Mouse (Mus musculus) adrenal gland, adult 8-10 months (tissue): ENCODE measurements around the gene Idua. TPM values are rescaled to one million over a fixed set of nuclear protein-coding genes. Genes with fewer than 3 reads are reported as not detected.
"Not testable (repeated sequence)": the region's sequence is repeated elsewhere in the genome, so short reads cannot be mapped to it uniquely, and the experiment has no call there.

ENCODE experiments used
- DNase-seq: peaks from one replicate; pipeline ENCODE4 v3.0.0; 2022
- total RNA-seq, 4 experiments: library from RNA; stranded (reverse); gene quantifications; 2 replicates each; pipeline ENCODE4 v1.2.4; 2022

Gene Idua
- total RNA-seq = 10 to 100 TPM; 17.5 to 31.1 (median 22.6) TPM

DNA sequence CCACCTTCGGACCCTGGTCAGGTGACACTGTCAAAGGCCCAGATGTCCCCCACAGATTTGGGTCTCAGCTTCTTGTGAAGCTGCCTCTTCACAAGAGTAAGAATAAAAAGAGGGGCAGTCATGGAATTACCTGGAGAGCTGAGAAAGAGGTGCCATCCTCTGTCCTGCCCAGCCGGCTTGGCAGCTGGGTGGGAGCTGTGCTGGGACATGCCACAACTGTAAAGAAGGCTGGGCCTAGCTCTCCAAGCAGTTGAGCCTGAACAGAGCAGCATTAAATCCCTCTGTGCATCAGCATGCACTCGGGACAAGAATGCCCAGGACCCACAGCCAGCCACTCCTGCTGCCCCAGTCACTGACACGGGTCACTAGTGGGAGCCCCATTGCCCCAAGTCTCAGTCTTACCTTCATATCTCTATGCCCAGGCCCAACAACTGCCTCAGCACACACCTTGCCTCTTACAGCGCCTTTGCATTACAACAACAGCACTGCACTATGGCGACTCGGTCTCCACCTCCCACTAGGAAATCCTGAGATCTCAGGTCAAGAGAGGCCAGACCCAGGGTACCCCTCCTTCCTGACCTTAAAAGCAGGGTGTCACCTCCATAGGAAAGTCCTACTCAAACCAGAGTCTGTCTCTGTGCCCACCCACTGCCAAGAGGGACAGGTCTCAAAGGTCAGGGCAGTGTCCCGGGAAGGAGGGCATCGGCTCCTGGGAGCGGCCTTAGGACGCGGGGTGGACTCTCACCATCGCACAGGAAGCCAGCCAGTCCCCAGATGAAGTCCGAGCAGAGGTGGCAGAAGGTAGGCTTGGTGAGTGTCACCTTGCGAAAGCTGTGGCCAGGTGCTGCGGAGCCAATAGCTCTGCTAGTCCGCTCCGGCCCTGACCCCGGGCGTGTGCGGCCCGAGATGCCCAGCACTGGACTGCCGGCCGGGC lies at the start of gene Idua:
Gene Idua (plus strand): TSS at position 634 of the 934 bp plus-strand sequence.
- DNase-seq = no peak

DNA sequence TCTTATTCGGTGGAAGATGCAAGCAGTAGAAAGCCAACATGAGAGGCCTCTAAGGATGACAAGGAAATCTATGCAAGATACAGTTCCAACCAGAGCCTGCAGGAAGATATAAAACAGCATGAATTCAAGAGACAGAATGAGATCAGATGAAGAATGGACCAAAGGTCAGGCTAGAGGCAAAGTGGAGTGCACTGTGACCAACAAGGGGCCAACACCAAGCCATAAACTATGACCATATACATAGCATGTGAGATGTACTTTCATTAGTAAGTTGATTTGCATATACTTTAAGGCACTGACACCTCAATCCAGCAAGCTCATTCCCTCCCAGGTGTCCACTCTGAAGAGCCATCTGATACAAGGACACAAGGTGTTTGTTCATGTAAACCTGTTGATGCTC lies 49.7 kb upstream of the Idua start:
- no peak for DNase-seq

DNA sequence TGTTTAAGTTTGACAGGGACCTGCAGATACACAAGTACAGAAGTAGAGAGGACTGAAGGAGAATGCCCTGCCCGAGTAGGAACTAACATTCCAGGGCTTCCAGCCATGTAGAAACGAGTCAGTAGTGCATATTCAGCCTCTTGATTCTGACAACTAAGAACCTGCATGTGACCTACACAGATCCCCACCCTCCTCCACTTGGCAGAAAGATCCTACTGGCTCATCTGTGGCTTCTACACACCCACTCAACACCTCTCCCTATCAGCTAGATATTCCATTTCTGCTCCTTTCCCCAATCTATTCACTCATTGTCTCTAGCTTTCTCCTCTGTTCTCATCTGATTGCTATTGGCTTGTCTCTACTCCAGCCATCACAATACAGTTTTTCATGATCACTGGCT lies 38.3 kb upstream of the Idua start:
- DNase-seq = no peak

DNA sequence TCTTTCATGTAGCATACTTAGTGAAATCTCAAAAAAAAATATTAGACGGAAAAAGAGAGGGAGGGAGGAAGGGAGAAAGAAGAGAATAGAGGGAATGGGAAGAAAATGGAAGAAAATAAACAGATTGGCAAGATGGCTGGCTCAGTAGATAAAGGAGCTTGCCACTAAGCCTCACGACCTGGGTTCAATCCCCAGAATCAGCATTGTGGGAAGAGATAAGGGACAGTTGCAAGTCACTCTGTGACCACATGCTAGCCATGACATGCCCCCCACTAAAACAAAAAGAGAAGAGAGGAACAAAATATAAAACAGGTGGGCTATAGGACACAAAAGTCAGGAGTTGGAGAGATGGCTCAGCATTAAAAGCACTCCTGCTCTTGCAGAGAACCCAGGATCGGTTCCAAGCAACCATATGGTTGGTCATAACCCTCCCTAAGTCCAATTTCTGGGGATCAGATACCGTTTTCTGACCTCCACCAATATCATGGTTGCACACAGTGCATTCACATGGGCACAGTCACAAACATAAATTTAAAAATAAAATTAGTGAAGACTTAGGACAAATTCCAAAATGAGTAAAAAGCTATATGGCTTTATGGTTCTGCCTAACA lies 34.0 kb upstream of the Idua start:
- DNase-seq = no peak

DNA sequence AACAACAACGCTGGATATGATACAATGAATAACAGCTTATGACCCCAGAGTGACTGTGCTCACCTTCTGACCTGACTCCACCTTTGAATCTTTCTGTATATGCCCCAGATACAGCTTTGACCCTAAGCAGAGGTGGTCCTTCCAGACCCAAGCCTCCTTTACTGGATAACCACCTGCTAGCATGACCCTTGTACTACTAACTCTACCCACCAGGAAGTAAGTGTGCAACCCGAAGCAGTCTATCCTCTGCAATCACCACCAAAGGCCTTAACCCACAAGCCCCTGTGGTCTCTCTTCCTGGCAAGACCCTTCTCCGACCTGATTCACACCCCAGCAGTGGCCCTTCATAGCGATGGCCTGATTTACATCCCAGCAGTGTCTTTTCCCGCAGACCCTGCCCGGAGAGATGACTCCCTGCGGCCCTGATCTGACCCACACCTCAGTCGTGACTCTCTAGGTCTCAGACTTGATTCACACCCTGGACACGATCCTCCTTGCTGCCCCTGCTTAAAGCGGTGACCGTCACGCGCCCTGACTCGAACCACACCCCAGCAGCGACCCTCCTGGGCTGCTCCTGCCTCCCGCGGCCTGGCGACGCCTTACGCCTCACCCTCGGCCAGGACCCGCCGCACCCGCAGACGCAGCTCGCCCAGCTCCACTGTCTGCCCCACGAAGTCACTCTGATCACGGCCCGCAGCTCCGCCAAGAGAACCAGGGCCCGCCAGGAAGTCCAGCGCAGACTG lies 31.1 kb upstream of the Idua start:
- DNase-seq = no peak

DNA sequence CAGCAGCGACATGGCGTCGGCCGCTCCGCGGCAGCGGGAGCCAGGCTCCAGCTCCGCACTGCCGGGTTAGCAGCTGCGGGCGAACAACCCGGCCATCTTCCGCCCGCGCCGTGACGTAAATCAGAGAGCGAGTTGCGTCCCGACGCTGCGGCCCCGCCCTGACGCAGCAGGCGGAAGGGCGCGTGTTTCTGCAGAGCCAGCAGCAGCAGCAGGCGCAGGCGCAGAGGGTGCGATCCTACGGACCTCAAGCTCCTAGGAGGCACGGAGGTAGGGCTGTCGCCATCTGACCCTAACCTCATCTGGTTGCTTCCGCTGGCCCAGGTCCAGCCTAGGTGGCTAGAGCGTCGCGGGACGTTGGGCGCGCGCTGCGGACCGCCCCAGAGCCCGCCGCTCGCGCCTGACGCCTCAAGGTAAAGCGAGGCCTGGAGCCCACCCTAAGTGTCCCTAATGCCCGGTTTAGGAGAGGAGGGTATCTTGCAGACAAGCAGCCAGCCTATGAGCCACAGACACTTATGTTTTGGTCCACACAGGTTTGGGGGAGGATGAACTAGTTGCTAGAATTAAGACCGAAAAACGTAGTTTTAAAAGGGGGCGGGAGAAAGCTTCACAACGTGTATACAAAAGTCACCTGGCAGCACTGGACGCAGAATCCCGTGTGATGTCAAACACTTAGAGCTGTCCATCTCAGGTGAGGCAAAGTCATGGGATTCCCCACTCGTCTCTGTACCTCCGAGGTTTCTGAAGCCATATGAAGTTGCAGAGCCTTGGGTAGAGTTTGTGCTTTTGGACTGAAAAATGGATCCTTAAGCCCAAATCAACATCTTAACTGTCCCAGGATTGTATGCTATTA lies 30.3 kb upstream of the Idua start, which contains the start of the genes Gak and Tmem175:
Gene Gak (minus strand): TSS at position 122 of the 850 bp plus-strand sequence.
Gene Tmem175 (plus strand): TSS at position 137 of the 850 bp plus-strand sequence.
- DNase-seq = peak; percentile 89

DNA sequence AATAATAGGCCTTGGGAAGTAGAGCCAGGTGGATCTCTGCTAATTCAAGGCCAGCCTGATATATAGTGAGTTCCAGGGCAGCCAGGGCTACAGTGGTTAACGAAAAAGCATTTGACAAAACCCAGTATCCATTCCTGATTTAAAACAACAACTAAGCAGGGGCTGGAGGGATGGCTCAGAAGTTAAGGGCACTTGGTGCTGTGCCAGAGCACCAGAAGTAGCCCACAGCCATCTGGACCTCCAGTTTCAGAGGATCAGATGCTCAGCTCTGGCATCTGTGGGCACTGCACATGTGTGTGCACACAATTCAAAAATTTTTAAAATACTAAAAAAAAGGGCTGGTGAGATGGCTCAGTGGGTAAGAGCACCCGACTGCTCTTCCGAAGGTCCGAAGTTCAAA lies 26.5 kb upstream of the Idua start:
- DNase-seq = no peak

DNA sequence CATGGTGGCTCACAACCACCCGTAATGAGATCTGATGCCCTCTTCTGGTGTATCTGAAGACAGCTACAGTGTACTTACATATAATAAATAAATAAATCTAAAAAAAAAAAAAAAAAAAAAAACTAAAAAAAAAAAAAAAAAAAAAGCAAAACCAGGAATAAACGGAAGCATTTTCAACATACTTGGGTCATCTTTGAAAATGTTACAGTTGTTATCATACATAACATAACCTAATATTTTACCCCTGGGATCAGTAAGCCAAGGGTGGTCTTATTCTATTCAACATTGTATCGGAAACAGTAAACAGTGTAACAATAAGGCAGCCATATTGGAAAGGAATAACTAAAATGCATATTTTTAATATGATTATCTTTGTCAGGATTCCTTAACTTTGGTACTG lies 26.0 kb upstream of the Idua start:
- DNase-seq = not testable (repeated sequence)

DNA sequence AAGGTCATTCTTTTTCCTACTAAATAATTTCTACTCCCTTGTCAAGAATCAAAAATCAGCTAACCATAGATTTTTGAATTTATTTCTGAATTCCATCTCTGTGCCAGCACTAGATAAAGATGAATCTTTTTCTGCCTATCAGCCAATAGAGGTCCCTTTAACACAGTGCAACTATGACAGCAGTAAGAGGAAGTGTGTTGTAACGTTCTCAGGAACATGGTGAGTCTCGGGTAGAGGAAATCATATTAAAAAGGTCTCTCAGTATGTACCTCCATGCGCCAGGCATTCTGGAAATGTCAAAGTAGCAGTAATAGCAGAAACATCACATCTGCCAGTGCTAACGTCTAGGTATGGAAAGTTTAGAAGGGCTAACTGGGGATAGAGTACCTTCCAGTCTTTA lies 24.0 kb upstream of the Idua start:
- no peak for DNase-seq

DNA sequence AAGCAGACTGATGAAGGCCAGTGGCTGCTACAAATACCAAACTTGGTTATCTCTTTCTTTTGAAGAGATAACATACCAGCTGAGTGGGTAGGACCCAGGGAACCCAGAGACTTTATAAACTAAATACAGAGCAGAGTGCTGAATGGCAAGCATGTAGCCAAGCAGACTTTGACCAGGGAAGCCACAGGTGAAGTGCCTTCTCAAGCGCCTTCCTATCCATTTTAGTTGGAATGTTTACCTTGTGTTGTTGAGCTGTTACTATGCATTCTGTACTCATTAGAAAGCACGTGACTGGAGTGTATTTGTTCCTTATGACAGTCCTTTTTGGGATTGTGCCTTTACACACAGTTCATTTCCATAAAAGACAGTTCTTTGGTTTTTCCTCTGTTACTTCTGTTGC lies 16.5 kb upstream of the Idua start:
- no peak for DNase-seq

DNA sequence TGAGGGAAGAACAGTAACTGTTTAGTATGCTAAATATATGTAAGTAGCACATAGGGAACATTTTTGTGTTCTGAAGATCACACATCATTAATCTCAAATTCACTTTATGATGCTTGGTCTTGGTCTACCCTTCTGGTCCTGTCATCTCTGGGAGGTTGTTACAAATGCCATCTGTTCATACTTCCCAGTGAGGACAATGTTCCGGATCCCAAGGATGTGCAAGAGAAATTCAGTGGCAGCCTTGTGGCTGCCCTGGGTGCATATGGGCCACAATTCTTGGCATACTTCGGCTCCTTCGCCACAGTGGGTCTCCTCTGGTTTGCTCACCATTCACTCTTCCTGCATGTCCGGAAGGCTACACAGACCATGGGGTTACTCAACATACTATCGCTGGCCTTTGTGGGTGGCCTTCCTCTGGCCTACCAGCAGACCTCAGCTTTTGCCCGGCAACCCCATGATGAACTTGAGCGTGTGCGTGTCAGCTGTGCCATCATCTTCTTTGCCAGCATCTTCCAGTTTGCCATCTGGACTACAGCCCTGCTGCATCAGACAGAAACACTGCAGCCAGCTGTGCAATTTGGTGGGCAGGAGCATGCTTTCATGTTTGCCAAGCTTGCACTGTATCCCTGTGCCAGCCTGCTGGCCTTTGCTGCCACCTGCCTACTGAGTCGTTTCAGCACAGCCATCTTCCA lies 14.3 kb upstream of the Idua start:
- DNase-seq = no peak

DNA sequence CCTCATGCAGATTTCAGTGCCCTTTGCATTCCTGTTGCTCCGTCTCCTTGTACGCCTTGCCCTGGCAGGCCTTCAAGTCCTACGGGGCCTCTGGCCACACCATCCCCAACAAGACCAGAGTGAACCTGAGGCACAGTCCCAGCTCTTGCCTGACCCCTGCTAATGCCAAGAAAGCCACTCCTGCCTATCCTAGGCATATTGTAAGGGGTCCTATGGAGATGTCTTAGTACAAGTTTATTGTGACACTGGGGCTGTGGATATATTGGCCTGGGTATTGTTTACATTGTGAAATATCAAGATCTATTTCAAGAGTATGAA lies 13.8 kb upstream of the Idua start:
- no peak for DNase-seq

DNA sequence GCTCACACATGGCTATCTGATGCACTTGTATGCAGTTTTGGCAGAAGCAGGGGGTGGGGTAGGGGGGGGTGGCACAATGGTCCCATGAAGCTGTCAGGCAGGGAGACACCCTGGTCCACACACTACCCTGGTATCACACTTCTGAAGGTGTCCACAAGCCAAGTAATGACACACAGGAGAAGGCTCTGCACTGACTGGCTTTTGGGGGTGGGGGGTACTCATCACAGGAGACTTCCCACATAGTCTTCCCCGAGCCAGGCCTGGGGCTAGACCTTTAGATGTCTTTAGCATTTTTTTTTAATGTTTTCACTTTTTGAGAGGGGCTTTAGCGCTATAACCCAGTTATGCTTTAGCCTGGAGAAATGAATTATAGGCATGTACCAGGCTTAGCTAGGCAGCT lies 12.8 kb upstream of the Idua start:
- no peak for DNase-seq

DNA sequence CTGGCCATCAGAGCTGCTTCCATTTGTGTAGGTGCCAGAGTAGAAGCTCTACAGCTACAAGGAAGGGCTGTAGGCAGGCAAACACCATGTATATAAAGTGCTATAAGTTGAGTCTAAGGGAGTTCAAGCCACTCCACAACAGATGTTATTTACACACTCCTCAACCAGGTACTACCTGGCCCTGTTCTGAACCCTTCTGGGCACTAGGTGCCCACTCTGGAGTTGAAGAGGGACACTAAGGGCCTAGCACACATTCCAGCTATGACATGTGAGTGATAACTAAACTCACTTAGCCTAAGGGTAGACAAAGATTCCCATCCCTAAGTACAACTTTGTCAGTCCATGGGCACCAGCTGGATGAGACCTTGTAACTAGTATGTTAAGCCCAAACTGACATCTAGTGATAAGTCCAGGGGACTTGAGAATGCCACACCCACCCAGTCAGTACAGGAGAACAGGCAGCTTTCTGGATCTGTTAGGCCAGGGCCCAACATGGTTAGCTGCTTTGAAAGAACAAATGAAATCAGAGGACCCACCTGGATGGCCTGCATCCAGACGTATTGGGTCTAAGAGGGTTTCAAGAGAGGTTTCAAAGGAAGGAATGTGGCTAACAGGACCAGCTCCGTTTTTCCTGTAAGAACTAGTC lies 12.2 kb upstream of the Idua start:
- DNase-seq = no peak

DNA sequence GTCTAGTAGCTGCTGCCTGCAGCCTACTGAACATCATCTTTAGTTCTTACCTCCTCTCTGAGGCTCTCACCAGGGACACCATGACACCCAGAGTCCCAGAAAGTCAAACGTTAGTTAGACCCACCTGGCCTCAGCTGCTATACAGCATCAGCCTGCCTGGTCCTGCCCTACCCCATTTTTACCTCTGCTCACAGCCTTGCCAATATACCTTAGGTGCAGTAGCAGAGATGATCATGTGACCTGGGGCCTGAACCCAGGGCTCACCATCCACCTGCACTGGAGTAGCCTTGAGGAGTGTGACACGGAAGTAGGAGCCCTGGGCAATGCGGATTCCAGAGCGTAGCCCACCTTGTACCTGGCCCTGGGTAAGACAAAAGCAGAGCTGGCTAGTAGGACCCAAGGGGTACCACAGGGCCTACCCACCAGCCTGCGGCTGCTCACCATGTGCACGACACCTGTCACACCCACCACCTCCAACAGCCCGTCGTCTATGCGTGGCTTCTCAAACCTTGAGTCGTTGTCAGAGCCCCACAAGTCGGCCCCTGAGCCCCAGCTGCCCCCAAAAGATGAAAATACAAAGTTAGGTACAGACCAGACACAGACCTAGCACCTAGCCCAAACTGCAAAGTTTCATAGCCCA lies 11.1 kb upstream of the Idua start:
- DNase-seq = no peak

DNA sequence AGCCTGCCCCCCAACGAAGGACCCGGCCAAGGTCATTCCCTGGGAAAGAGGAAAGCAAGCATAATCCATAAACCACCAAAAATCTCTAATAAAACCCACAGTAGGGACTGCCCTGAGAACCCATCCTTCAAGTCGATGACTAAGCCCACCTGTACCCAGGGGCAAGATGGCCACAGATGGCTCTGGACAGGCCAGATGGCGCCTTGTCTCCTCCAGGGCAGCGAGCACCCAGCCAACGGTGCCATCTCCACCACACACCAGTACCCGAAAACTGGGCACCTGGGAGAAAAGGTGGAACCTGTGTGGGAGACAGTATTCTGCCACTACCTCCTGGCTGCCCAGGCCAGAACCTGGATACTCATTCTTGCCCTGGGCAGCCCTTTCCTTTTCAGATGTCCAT lies 9.8 kb upstream of the Idua start:
- no peak for DNase-seq

DNA sequence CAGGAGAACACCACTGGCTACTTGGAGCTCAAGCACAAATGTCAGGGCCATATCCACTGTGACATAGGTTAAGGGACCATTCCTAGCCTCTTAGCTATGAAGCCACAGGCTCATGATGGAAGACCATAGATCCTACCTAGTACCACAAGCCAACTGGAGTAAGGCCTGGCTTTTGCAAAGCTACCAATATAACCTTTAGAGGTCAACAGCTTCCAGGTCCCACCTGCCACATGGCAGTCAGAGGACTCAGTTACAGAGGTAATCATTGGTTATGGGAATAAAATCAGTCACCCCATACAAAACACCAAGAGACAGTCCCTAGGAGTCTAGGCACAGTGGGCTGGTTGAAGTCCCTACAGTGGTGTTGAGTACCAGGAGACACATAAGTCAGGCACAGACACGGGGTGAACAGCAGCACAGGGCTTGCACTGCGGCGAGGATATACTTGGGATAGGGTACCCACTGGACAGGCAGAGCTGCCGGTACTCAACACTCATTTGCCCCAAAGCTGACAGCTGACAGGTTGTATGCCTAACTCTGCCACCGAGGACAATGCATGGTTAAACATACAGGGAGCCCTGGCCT lies 8.9 kb upstream of the Idua start:
- no peak for DNase-seq

DNA sequence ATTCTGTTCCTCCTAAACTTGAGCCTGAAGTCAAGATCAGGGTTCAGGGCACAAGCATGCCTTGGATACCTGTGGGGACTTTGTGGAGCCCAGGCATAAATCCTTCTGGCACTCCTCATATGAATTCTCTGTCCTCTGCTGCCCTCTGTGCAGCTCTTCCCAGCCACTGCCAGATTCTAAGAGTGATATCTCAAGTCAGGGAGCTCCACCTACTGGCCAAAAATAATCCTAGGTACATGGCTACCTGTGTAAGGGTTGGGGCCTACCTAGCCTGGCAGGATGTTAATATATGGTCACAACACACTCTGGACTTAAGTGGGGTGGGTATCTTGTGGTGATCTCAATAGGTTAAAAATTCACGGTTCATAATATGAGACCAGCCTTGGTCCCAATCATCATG lies 8.3 kb upstream of the Idua start:
- no peak for DNase-seq

DNA sequence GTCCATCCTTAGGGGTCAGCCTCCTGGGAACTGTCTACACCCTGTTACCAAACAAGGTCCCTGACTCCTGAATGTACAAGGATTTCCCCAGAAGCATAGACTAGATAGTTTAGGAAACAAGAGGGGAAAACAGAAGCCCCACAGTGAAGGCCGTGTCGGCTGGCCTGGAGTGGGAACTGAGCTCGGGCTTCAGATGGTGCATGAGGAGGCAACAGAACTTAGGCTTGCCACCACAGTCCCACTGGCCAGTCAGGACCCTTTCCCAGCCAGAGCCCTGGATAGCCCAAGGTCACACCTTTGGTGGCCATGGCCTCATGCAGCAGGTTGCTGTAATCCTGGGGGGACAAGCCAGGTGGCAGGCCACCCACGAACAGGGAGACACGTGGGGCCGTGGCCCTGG lies 6.8 kb upstream of the Idua start:
- DNase-seq = no peak

DNA sequence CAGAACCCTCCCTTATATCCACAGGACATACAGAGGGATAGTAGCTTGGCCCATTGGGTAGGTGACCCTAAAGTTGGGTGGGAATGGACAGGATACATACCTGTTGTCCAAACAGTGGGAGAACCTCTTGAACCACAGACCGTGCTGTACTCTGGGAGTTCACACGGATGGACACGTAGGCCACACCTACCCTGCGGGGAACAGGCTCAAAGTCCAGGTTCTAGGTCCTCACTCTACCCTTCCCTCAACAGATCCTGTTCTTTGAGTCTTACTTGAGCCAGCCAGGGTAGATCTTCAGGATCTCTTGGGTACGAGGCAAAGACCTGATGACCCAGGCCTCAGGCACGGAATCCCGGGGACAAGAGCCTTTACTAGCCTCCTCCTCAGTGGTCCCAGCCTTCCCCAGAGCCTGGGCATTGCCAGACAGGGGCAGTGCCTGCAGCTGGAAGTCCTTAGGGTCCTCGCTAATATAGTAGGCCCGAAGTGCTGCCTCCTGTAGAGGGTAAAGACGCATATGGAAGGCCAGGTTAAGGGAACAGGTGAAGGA lies 5.6 kb upstream of the Idua start:
- DNase-seq = no peak
